In the genomic region with DNA sequence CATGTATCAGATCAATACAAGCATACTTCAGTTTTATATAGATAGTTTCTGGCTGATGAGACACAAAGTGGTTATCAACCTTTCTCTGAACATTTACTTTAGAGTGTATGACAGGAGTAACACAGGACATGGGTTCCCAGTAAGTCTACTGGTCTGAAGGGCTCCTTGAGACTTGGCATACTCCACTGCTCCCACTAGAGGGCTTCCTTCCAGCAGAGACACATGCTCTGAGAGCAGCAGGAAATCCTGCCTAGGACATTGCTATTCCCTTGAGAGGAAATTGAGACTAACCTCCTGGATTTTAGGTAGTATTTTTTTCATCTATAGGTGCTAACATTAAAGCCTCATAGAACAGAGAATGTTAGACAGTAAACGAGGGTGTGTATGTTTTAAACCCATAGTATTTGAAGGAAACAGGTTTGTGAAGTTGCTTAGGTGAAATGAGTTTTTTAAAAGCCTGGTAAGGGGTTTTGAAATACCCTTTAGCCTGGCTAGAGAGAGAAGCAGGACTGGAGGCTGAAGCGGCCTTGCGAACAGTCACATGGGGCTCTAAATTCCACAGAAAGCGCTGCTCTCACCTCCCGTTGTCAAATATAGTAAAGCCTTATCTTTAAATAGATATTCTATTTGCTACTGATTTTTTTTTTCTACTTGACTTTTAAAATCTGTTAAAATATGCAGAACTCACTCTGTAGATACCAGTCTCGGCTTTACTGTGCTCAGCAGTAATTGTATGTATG, we compare ENCODE assay signal across 8 mouse cellular contexts.
DNase-seq lines count a peak whose midpoint lies in the region; ATAC-seq lines count a peak whose summit lies in the region.

No protein-coding gene starts in this region.

- H3K27me3 ChIP-seq in midbrain, embryonic 13.5 days = no peaks in the 10 kb centered on the region
- no peaks in the 10 kb centered on the region for H3K27me3 ChIP-seq in midbrain, embryonic 16.5 days (ENCODE audit: control insufficient read depth, insufficient read depth, low read depth, low read length)
- no peaks in the 10 kb centered on the region for H3K27me3 ChIP-seq in liver, embryonic 11.5 days (replicated peaks; ENCODE audit: control insufficient read depth, insufficient read depth, low read length)
- H3K27me3 ChIP-seq in neural tube, embryonic 15.5 days (replicated peaks) = no peaks in the 10 kb centered on the region

- H3K27ac ChIP-seq in midbrain, embryonic 13.5 days = peak overlapping the region; percentile 19; the same call in 1 of the 2 replicates
- no peak overlapping the region for H3K27ac ChIP-seq in midbrain, embryonic 16.5 days (ENCODE audit: low read length)
- no peak overlapping the region for H3K27ac ChIP-seq in liver, embryonic 11.5 days (ENCODE audit: low read depth, low read length)
- peak overlapping the region; percentile 62 for H3K27ac ChIP-seq in neural tube, embryonic 15.5 days (replicated peaks)

- no peaks in the 10 kb centered on the region for H3K36me3 ChIP-seq in midbrain, embryonic 13.5 days
- H3K36me3 ChIP-seq in midbrain, embryonic 16.5 days (ENCODE audit: control insufficient read depth, insufficient read depth, low read length) = no peaks in the 10 kb centered on the region
- H3K36me3 ChIP-seq in liver, embryonic 11.5 days (ENCODE audit: control insufficient read depth, insufficient read depth, low read length) = no peaks in the 10 kb centered on the region
- H3K36me3 ChIP-seq in neural tube, embryonic 15.5 days = no peaks in the 10 kb centered on the region

- WGBS in midbrain, embryonic 13.5 days = 88% methylated on average over 6 of the region's 6 CpGs
- WGBS in midbrain, embryonic 16.5 days = 71% methylated on average over 6 of the region's 6 CpGs
- WGBS in liver, embryonic 11.5 days = 74% methylated on average over 6 of the region's 6 CpGs
- WGBS in neural tube, embryonic 15.5 days = 71% methylated on average over 6 of the region's 6 CpGs

- peak; percentile 65; the same call in 1 of the 2 replicates for ATAC-seq in midbrain, embryonic 13.5 days
- no peak for ATAC-seq in midbrain, embryonic 16.5 days
- peak; percentile 77 for ATAC-seq in erythroid progenitor cell, adult 5-6 weeks (replicated peaks; ENCODE audit: low FRiP score, poor library complexity, severe bottlenecking)
- ATAC-seq in liver, embryonic 11.5 days (replicated peaks; ENCODE audit: low FRiP score) = peak; percentile 72; the same call in 1 of the 2 replicates
- no peak for ATAC-seq in neural tube, embryonic 15.5 days (ENCODE audit: low FRiP score)

- peaks cover 35% of the 10 kb centered on the region for H3K4me1 ChIP-seq in midbrain, embryonic 13.5 days (replicated peaks)
- H3K4me1 ChIP-seq in midbrain, embryonic 16.5 days (ENCODE audit: control insufficient read depth, insufficient read depth, low read length) = peaks cover 23% of the 10 kb centered on the region
- peaks cover 20% of the 10 kb centered on the region for H3K4me1 ChIP-seq in liver, embryonic 11.5 days (replicated peaks; ENCODE audit: control insufficient read depth, insufficient read depth, low read length)
- peaks cover 59% of the 10 kb centered on the region for H3K4me1 ChIP-seq in neural tube, embryonic 15.5 days

- no peaks in the 10 kb centered on the region for H3K9me3 ChIP-seq in midbrain, embryonic 13.5 days
- no peaks in the 10 kb centered on the region for H3K9me3 ChIP-seq in midbrain, embryonic 16.5 days (replicated peaks; ENCODE audit: control insufficient read depth, low read length, poor library complexity, severe bottlenecking)
- no peaks in the 10 kb centered on the region for H3K9me3 ChIP-seq in liver, embryonic 11.5 days (ENCODE audit: control insufficient read depth, low read length)
- no peaks in the 10 kb centered on the region for H3K9me3 ChIP-seq in neural tube, embryonic 15.5 days (replicated peaks)

- DNase-seq in T-cell, adult 2 months (ENCODE audit: low spot score) = peak; percentile 39
- peak; percentile 64 for DNase-seq in induced T-regulatory cell, adult 2 months (ENCODE audit: low read depth)
- no peak for DNase-seq in liver, embryonic 11.5 days (ENCODE audit: low spot score)
- no peak for DNase-seq in testis, postnatal 14 days (ENCODE audit: low spot score)

- no peak overlapping the region for H3K4me3 ChIP-seq in midbrain, embryonic 13.5 days (replicated peaks)
- H3K4me3 ChIP-seq in midbrain, embryonic 16.5 days (ENCODE audit: low read depth, low read length) = no peak overlapping the region
- H3K4me3 ChIP-seq in liver, embryonic 11.5 days (ENCODE audit: low read depth, low read length) = no peak overlapping the region
- H3K4me3 ChIP-seq in neural tube, embryonic 15.5 days (replicated peaks) = no peak overlapping the region

- H3K9ac ChIP-seq in midbrain, embryonic 13.5 days (replicated peaks) = no peak overlapping the region
- no peak overlapping the region for H3K9ac ChIP-seq in midbrain, embryonic 16.5 days (ENCODE audit: low read depth, low read length)
- H3K9ac ChIP-seq in liver, embryonic 11.5 days (ENCODE audit: low read depth, low read length) = no peak overlapping the region
- no peak overlapping the region for H3K9ac ChIP-seq in neural tube, embryonic 15.5 days (replicated peaks)

- H3K4me2 ChIP-seq in midbrain, embryonic 13.5 days (replicated peaks) = no peak overlapping the region
- H3K4me2 ChIP-seq in midbrain, embryonic 16.5 days (ENCODE audit: low read length) = no peak overlapping the region
- no peak overlapping the region for H3K4me2 ChIP-seq in liver, embryonic 11.5 days
- H3K4me2 ChIP-seq in neural tube, embryonic 15.5 days = no peak overlapping the region

Comparison
In these comparisons a context has a peak if more than half of its experiments do, and no peak if none do; other contexts are left out.
1. ATAC-seq: peak in midbrain, embryonic 13.5 days (single experiment), erythroid progenitor cell, adult 5-6 weeks (single experiment) and liver, embryonic 11.5 days (single experiment); none in midbrain, embryonic 16.5 days (single experiment) and neural tube, embryonic 15.5 days (single experiment).
2. H3K27ac ChIP-seq: peak in midbrain, embryonic 13.5 days (single experiment) and neural tube, embryonic 15.5 days (single experiment); none in midbrain, embryonic 16.5 days (single experiment) and liver, embryonic 11.5 days (single experiment).
3. DNase-seq: peak in T-cell, adult 2 months (single experiment) and induced T-regulatory cell, adult 2 months (single experiment); none in liver, embryonic 11.5 days (single experiment) and testis, postnatal 14 days (single experiment).